Mouse (Mus musculus): ENCODE data around the gene Zfp593. TPM values are rescaled to one million over a fixed set of nuclear protein-coding genes. Genes with fewer than 3 reads are reported as not detected.

Gene Zfp593
- 1 to 10 TPM; 3.8 to 4.7 TPM for total RNA-seq (2023)

GRCm38 (mm10) chr4:134245148-134245843, at the start of gene Zfp593:
Zfp593 (minus strand) TSS chr4:134245592.

DNA sequence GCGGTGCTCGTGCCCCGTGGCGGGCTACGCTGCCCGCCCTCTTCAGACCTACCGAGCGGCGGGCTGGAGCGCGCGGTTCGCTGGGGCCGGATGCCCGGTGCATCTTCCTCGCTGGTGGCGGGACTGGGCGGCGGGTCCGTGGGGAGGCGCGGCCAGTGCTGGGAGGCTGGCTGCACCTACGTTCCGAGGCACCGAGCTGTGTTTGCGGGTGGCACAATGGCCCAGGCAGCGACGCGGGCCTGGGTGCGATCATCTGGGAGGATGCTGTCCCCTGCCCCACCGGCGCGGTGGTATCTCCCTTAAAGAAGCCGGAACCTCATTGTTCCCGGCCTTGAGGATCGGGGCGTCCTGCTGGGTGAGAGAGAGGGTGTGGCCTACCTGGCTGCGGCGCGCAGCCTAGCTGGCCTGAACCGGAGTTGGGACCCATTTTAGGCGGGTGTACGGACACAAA, 42.2 kb upstream of the Zfp593 start, which contains the start of gene Pdik1l:
Gene Pdik1l, minus strand, starts transcription at position 321 of the 451 bp plus-strand sequence.

DNA sequence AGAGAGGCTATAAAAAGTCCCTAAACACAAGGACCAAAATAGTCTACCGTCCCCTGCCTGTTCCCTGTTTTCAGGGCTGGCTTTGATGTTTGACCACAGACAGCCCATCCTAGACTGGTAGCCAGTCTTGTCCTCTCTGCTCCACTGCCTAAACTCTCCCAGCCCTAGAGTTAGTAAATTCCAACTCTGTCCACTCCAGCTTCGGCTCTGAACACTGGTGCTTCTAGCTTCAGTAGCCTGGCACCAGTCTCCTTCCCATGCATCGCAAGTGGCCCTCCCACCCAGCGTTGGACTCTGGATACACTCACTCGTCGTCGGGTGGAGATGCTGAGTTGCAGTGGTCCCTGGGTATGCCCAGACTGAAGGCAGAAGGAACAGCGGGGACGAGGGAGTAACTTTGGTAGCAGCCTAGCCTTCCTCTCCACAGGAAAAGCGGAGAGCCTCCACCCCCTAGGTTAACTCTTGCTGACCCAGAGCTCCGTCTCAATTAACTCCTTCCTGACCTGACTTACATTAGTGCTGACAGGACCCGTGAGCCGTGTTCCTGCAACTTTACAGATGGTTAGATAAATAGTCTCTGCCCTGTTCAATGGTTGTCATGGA, 8.4 kb upstream of the Zfp593 start, which contains the start of gene Grrp1:
Gene Grrp1, minus strand, starts transcription at position 385 of the 603 bp plus-strand sequence.

GRCm38 (mm10) chr4:134246719-134247258, 1.4 kb upstream of the Zfp593 start, which contains the start of gene Gm30191:
Gm30191 (plus strand) TSS chr4:134246935.

DNA sequence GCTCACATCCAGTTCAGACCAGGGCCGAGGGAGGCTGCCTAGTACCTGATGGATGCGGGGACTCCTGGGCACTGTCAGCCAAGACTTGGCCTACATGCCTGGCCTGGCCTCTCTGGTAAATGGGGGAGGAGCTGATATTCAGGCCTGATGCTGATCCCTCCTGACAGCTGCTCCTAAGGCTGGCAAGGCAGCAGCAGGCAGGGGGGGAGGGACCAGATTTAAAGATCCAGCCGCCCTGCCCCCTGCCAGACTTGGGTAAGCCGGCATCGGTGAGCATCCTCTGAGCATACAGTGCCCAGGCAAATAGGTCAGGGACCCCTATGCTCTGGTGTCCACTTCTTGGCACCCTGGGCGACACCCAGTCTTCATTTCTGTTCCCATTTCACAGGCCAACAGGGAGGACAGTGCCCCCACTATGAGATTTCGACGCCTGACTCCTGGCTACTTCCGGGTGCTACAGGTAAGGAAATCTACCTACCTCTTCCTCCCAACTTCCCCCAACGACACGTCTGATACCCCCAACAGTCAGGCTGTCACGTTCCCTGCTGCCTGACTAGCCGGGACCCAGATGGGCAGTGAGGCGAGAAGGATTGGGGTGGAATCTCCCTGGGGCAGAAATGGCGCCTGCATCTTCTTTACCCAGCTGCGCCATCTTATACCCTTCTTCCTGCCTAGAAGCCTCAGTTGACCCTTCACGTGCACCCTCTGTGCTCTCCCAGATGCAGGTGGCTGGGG, 1.7 kb downstream of the Zfp593 start, which contains the start of gene E130218I03Rik:
Gene E130218I03Rik, plus strand, starts transcription at position 147 of the 735 bp plus-strand sequence.

GRCm38 (mm10) chr4:134238279-134238651, 7.1 kb downstream of the Zfp593 start, which contains the start of gene Cnksr1:
Cnksr1 (minus strand) TSS chr4:134238399.

GRCm38 (mm10) chr4:134227194-134227593, 18.2 kb downstream of the Zfp593 start, which contains the start of gene Catsper4:
Catsper4 (minus strand) TSS chr4:134227383.

DNA sequence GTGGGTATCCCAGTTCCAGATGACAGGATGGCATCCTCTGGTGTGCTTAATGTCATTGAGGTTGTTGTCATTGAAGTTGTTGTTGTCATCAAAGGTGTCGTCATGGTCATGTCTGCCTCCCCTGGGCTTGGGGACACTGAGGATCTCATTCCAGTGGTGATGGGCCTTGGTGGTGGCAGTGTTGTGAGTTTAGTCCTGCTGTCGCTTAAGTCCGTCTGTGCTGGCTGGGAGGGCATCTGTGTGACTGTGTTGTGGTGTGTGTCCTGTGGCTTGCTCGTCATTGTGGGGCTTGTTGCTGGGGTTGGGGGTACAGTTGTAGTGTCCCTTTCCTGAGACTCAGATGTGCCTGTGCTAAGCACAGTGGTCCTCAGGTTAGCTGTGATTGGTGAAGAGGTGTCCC, 42.5 kb downstream of the Zfp593 start, which contains the start of gene Gm7534:
Gene Gm7534, minus strand, starts transcription at position 101 of the 400 bp plus-strand sequence.

Other genes with a start within 250 kb of the Zfp593 start
- 10 to 100 TPM; 64.0 to 71.1 TPM for gene Dhdds, start 244.7 kb downstream of the Zfp593 start, total RNA-seq (2023)
- 10 to 100 TPM; 43.4 to 50.8 TPM for gene Lin28a, start 226.8 kb downstream of the Zfp593 start, total RNA-seq (2023)
- gene Zfp683, start 191.8 kb downstream of the Zfp593 start, total RNA-seq (2023), result under 1 TPM in 1 of 2 experiments, not detected in 1; 0.24 TPM
- under 1 TPM; 0.42 to 0.44 TPM for gene Crybg2, start 184.8 kb downstream of the Zfp593 start, total RNA-seq (2023)
- 1,000 to 10,000 TPM; 1,669 to 1,713 TPM for gene Cd52, start 150.5 kb downstream of the Zfp593 start, total RNA-seq (2023)
- gene Ubxn11, start 143.0 kb downstream of the Zfp593 start, total RNA-seq (2023), result 1 to 10 TPM; 6.1 to 8.0 TPM
- gene Sh3bgrl3, start 116.8 kb downstream of the Zfp593 start, total RNA-seq (2023), result 1,000 to 10,000 TPM; 1,034 to 1,041 TPM
- 10 to 100 TPM; 13.1 to 18.9 TPM for gene Cep85, start 58.5 kb downstream of the Zfp593 start, total RNA-seq (2023)
- not detected for gene Gm7534, start 42.6 kb downstream of the Zfp593 start, total RNA-seq (2023)
- gene Catsper4, start 18.2 kb downstream of the Zfp593 start, total RNA-seq (2023), result not detected
- gene Cnksr1, start 7.2 kb downstream of the Zfp593 start, total RNA-seq (2023), result not detected
- gene E130218I03Rik, start 1.9 kb downstream of the Zfp593 start, total RNA-seq (2023), result not detected
- gene Gm30191, start 1.3 kb upstream of the Zfp593 start, total RNA-seq (2023), result not detected
- not detected for gene Grrp1, start 8.5 kb upstream of the Zfp593 start, total RNA-seq (2023)
- gene Pdik1l, start 42.3 kb upstream of the Zfp593 start, total RNA-seq (2023), result 10 to 100 TPM; 12.1 to 15.9 TPM
- gene Trim63, start 69.5 kb upstream of the Zfp593 start, total RNA-seq (2023), result not detected
- under 1 TPM in 1 of 2 experiments, not detected in 1; 0.51 TPM for gene Slc30a2, start 97.6 kb upstream of the Zfp593 start, total RNA-seq (2023)
- gene Extl1, start 138.3 kb upstream of the Zfp593 start, total RNA-seq (2023), result not detected
- 10 to 100 TPM; 12.9 to 16.8 TPM for gene Pafah2, start 150.7 kb upstream of the Zfp593 start, total RNA-seq (2023)
- gene Stmn1, start 222.7 kb upstream of the Zfp593 start, total RNA-seq (2023), result 100 to 1,000 TPM; 214 to 233 TPM